Mouse (Mus musculus): ENCODE results near the gene Sema3b.
A peak's percentile ranks its signal among the peaks of the same experiment; 100 is the strongest.

GRCm38 (mm10) chr9:107554319-107554825 is 54.7 kb downstream of the Sema3b start:
- TF ChIP-seq CTCF (IDR thresholded peaks at IDR 0.05; ENCODE audit: insufficient read depth, low read length), result no peak
- peak; percentile 86 for TF ChIP-seq POLR2A (IDR thresholded peaks at IDR 0.05; ENCODE audit: borderline replicate concordance, extremely low read depth, low read depth, low read length)

Measured in lung, adult 2 months (tissue).